Mouse (Mus musculus): ENCODE results near the gene Cbfa2t2.

- no peak for TF ChIP-seq CTCF (IDR thresholded peaks at IDR 0.05; ENCODE audit: extremely low read depth, insufficient read depth, insufficient read length, insufficient replicate concordance)
- no peak for TF ChIP-seq POLR2A (IDR thresholded peaks at IDR 0.05; ENCODE audit: low read depth, low read length)
Measured at GRCm38 (mm10) chr2:154399325-154399724, 37.0 kb upstream of the Cbfa2t2 start.
